Mouse (Mus musculus) left cerebral cortex, postnatal 25 days (tissue): Measurements from ENCODE around the gene Tmtc4. TPM values are rescaled to one million over a fixed set of nuclear protein-coding genes. Genes with fewer than 3 reads are reported as not detected.

Experiments used
- DNase-seq, 2 experiments: peaks; one replicate each; pipeline ENCODE4 v3.0.0; 2022; ENCODE audit warnings: low spot score in 2 of 2, mixed read lengths in 1 of 2
- intact Hi-C: fragments of 180-260 bp; cut with DNase I; formaldehyde crosslinking; loops from one replicate; pipeline ENCODE4 v1.15.1; 2025
- total RNA-seq, 2 experiments: library from RNA; stranded (reverse); gene quantifications; 2 replicates each; pipeline ENCODE4 v1.2.3; 2021

Gene Tmtc4
- total RNA-seq, 2 experiments from 2014 or later: 20.8 to 22.6 TPM

- DNase-seq: no peak
- intact Hi-C loops: no loop called here
Measured at GRCm38 (mm10) chr14:122909368-122910091, 74.3 kb downstream of the Tmtc4 start.

- intact Hi-C loops: no loop called here
- DNase-seq: no peak
Measured at GRCm38 (mm10) chr14:122908075-122908474, 75.8 kb downstream of the Tmtc4 start.

- intact Hi-C loops: no loop called here
- DNase-seq: no peak
Measured at GRCm38 (mm10) chr14:122905007-122905406, 78.8 kb downstream of the Tmtc4 start.

GRCm38 (mm10) chr14:122903923-122904351 lies 79.9 kb downstream of the Tmtc4 start:
- intact Hi-C loops: no loop called here
- DNase-seq: no peak

- intact Hi-C loops: no loop called here
- DNase-seq: peak; percentile 30
Measured at GRCm38 (mm10) chr14:122902884-122903283, 81.0 kb downstream of the Tmtc4 start.

- no peak for DNase-seq
Measured at GRCm38 (mm10) chr14:122902136-122902535, 81.7 kb downstream of the Tmtc4 start.

GRCm38 (mm10) chr14:122901715-122902114 lies 82.1 kb downstream of the Tmtc4 start:
- intact Hi-C loops: no loop called here
- DNase-seq: no peak

More at GRCm38 (mm10) chr14:122902136-122902535, 81.7 kb downstream of the Tmtc4 start:
- intact Hi-C loops: no loop called here

- DNase-seq: no peak
- intact Hi-C loops: no loop called here
Measured at GRCm38 (mm10) chr14:122901177-122901576, 82.7 kb downstream of the Tmtc4 start.

- peak in 1 of 2 experiments; percentile 20 for DNase-seq
- intact Hi-C loops: no loop called here
Measured at GRCm38 (mm10) chr14:122900679-122901078, 83.2 kb downstream of the Tmtc4 start.

GRCm38 (mm10) chr14:122898550-122898949 lies 85.3 kb downstream of the Tmtc4 start:
- DNase-seq: no peak
- intact Hi-C loops: no loop called here

GRCm38 (mm10) chr14:122896106-122896505 lies 87.7 kb downstream of the Tmtc4 start:
- DNase-seq: no peak
- intact Hi-C loops: no loop called here

GRCm38 (mm10) chr14:122891470-122891968 lies 92.3 kb downstream of the Tmtc4 start:
- intact Hi-C loops: no loop called here
- DNase-seq: no peak

- intact Hi-C loops: no loop called here
- no peak for DNase-seq
Measured at GRCm38 (mm10) chr14:122888480-122888872, 95.4 kb downstream of the Tmtc4 start.

GRCm38 (mm10) chr14:122887702-122888479 lies 95.9 kb downstream of the Tmtc4 start:
- DNase-seq: no peak
- intact Hi-C loops: no loop called here

- DNase-seq: no peak
- intact Hi-C loops: no loop called here
Measured at GRCm38 (mm10) chr14:122887278-122887677, 96.6 kb downstream of the Tmtc4 start.

- peak in 1 of 2 experiments; percentile 75 for DNase-seq
- intact Hi-C loops: no loop called here
Measured at GRCm38 (mm10) chr14:122885893-122886292, 97.9 kb downstream of the Tmtc4 start.

- DNase-seq: peak; percentile 16 to 46
- intact Hi-C loops: no loop called here
Measured at GRCm38 (mm10) chr14:122883821-122884584, 99.8 kb downstream of the Tmtc4 start.

- DNase-seq: no peak
- intact Hi-C loops: no loop called here
Measured at GRCm38 (mm10) chr14:122883410-122883806, 100.4 kb downstream of the Tmtc4 start.

- intact Hi-C loops: no loop called here
- DNase-seq: no peak
Measured at GRCm38 (mm10) chr14:122882795-122883409, 100.9 kb downstream of the Tmtc4 start.
